Mouse (Mus musculus): ENCODE data around the gene Syk.

The Syk gene

DNA sequence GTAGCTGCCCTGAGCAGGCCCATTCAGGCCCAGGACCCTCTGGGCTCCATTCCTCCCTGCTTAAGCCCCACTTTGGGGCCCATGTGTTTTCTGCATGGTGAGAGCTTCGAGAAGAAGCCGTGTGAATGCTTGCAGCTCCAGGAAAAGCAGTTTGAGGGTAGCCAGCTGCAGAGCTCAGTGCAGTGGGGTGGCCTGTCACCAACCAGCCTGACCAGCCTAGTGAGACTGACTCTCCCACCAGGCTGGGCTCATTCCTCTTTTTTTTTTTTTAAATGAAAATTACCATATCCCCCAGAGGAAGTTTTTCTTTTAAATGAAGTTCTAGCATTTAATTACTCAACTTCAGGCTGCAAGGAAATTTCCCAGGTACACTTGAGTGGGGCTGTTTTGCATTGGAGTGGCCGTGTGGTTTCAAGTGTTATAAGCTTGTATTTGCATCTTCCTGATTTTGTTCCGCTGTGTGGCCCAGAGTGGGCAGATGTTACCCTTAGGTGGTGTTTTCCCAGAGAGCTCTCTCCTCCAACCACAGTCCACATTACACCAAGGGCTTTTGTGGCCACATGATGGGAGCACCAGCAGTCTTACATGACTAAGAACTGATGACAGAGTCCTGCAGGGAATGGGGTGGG is 17.2 kb downstream of the Syk start:
- no peak for DNase-seq (ENCODE audit: low spot score in 2 of 2)

- DNase-seq (ENCODE audit: low spot score in 2 of 2) = no peak
These were observed 19.8 kb downstream of the Syk start for GRCm38 (mm10) chr13:52602752-52603151.

DNA sequence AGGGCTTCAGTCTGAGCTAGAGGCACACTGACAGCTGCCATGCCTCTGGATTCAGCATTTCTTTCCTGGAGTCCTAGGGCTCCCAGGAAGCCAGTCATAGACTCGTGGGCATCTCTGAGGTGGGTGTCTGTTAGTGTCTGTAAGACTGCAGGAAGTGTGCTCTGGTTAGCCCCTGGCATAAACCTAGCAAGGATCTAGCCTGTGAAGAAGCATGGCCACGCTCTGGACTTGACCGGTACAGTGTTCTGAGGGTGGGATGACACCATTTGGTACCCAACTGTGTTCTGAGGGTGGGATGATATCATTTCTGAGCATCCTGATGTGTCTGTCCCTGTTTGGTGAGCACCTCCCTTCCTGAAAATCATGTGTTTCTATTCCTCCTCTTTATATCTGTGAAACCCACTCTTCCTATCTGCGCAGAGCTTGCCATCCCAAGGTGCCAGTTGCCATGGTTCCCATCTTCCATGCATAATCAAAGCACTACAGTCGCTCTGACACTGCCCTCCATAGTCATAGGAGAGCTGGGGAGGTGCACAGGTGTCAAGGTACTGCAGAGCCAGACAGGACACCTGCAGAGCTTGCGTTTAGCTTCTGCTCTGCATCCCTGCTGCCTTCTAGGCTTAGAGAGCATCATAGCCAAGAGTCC is 20.9 kb downstream of the Syk start:
- DNase-seq (ENCODE audit: low spot score in 2 of 2) = no peak

DNA sequence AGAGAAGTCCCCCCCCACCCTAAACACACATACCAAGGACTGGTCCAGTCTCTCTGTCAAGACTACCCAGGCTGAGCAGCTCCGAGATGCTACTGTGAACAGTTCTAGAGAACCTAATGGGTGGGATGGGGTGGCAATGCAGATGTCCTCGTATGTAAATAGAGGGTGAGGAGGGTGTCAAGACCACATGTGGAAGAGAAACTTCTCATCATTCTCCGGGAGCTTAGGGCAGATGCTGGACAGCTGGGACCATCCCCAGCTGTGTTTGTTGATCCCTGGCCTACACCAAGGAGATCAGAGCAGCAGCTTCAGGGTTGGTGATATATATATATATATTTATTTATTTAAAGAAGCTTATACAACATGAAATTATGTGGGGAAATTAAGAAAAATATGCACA is 22.0 kb downstream of the Syk start:
- DNase-seq (ENCODE audit: low spot score in 2 of 2) = no peak

GRCm38 (mm10) chr13:52605911-52606310 is 22.9 kb downstream of the Syk start:
- no peak for DNase-seq (ENCODE audit: low spot score in 2 of 2)

- no peak for DNase-seq (ENCODE audit: low spot score in 2 of 2)
These were observed 23.8 kb downstream of the Syk start for GRCm38 (mm10) chr13:52606656-52607275.

DNA sequence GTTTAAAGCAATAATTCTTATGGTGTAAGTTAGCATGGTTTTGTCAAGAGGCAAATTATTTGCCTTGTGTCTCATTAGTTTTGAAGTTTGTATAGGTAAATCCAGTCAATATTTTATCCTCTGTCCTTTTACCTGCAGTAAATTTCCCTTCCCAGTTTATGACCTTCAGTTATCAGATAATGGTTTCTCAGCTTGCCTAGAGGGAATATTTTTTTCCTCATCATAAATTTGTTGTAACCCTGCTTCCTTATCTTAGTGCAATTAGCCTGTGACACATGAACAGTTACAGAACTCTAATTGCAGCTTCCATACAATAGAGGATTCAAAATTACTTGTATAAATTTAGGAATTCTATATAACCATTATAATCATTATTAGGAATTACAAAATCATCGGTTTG is 25.0 kb downstream of the Syk start:
- DNase-seq (ENCODE audit: low spot score in 2 of 2) = no peak

DNA sequence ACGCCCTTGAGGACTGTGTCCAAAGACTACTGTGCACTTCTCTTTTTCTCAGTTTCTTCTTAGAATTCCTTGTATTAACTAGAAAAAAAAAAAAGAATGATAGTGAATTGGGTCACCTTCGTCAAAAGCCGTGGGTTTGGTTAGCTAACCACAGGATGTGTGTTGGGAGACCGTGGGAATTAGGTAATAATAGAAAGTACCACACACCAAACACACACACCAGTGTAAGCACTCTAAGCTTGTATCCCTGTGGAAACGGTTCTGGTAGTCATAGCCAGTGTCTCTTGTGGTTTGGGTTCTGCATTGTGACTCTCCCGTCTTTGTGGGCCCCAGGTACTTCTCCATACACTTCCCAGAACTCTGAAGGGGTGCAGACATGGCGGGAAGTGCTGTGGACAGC is 27.5 kb downstream of the Syk start:
- DNase-seq (ENCODE audit: low spot score in 2 of 2) = no peak

- no peak for DNase-seq (ENCODE audit: low spot score in 2 of 2)
These were observed 30.3 kb downstream of the Syk start for GRCm38 (mm10) chr13:52613266-52613665.

- DNase-seq (ENCODE audit: low spot score in 2 of 2) = no peak
These were observed 32.1 kb downstream of the Syk start for GRCm38 (mm10) chr13:52615085-52615484.

GRCm38 (mm10) chr13:52617096-52617714 is 34.2 kb downstream of the Syk start:
- no peak for DNase-seq (ENCODE audit: low spot score in 2 of 2)

GRCm38 (mm10) chr13:52618592-52618991 is 35.6 kb downstream of the Syk start:
- DNase-seq (ENCODE audit: low spot score in 2 of 2) = no peak

DNA sequence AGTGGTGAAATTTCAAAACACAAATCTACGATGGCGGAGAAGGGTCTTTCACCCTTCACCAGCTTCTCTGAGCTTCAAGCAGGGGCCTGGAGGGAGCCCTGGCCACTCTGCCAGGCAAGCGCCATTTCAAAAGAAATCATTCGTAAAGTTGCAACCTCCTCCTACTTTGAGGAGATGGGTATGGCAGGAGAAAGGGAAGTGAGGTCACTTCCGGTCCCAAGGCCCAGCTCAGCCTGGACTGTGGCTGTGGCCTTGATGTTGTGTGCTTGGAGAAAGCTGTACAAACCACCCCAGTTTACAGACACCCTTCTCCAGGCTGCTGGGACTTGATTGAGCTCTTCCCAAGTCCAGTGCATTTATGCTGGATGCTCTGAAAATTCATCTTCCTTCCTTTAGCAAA is 36.5 kb downstream of the Syk start:
- DNase-seq (ENCODE audit: low spot score in 2 of 2) = no peak

- DNase-seq (ENCODE audit: low spot score in 2 of 2) = peak; percentile 70 to 87
These were observed 41.1 kb downstream of the Syk start for GRCm38 (mm10) chr13:52624038-52624437.

- peak; percentile 34 to 64 for DNase-seq (ENCODE audit: low spot score in 2 of 2)
These were observed 45.6 kb downstream of the Syk start for GRCm38 (mm10) chr13:52628602-52629001.

DNA sequence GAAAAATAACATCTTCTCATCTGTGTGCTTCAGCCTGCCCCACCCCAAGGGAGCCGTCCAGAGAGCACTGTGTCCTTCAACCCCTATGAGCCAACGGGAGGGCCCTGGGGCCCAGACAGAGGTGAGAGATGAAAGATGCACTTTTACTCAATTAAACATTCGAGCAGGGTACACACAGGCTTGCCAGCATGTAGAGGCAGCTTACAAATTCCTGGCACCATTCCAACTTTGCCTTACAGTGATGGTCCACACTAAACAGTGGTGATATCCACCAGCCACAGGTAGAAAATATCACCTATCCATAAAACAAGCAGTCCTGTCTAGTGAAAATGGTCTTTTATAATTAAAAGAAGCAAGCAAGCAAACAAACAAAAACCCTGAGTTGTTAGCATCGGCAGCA is 48.7 kb downstream of the Syk start:
- no peak for DNase-seq (ENCODE audit: low spot score in 2 of 2)

DNA sequence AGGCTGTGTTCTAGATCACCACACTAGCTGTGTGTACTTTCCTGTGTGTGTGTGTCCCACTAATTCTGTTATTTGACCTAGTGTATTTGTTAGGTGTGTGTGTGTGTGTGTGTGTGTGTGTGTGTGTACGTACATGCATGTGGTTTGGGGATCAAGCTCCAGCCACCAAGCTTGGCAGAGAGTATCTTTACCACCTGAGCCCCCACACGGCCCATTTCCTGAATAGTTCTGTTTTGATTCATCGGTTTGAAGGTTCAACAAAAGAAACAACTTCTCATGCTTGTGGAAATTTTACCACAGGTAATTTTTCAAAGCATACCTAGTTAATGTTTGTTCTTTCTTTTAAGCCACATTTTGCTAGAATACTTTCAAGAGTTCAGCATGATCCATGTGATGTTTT is 52.5 kb downstream of the Syk start:
- no peak for DNase-seq (ENCODE audit: low spot score in 2 of 2)

DNA sequence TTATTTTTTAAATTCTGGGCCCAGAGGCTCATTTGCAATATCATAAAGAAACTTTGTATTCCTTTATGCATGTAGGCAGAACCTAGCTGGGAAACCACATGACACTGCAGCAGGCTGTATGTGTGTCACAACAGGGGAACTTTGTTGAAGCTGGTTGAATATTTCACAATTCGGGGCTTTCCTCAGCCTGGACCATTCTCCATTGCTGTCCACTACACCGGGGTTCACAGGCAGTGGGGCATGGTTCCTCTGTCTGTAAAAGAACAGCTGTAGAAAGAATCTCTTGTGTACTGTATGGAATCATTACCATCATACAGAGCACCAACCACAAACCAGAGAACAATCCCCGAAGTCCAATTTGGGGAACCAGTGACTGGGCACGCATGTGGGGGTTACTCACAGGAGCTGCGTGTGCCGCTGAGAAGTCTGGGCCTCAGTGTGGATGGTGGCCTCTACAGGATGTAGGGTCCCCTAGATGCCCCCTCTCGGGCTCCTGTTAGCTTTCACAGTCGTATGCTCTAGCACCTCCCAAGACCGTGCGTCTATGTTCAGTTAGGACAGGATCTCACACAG is 53.3 kb downstream of the Syk start:
- no peak for DNase-seq (ENCODE audit: low spot score in 2 of 2)

- DNase-seq (ENCODE audit: low spot score in 2 of 2) = no peak
These were observed 63.6 kb downstream of the Syk start for GRCm38 (mm10) chr13:52646566-52646965.

DNA sequence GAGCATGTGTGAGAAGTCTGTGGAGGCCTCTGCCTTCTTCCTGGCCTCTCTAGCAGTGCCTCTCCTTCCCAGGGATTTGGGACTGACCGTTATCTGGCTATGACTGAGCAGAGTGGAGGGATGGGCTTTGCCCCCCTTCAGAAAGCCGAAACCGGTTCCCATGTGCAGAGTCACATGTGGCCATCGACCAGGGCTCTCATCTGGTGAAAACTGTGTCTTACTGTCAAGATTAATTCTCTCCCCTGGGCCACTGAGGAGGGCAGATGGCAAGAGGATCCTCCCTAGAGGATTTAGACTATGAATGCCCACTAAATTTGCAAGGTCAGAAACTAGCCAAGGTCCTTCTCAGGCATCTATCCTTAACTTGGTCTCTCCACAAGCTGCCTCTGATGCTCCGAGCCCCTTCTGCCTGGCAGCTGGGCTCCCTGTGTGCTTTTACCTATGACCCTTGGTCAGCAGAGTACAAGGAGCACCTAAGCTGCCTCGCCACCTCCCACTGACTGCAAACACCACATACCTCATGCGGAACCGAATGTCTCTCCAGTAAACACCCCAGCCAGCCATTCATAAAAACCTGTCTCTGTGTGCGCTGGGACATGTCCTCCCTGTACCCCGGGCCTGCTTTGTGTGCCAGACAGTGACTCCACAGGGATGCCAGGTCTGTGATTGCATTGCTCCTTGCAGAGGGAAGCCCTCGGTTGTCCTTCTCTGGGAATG is 65.2 kb downstream of the Syk start:
- no peak for DNase-seq (ENCODE audit: low spot score in 2 of 2)

DNA sequence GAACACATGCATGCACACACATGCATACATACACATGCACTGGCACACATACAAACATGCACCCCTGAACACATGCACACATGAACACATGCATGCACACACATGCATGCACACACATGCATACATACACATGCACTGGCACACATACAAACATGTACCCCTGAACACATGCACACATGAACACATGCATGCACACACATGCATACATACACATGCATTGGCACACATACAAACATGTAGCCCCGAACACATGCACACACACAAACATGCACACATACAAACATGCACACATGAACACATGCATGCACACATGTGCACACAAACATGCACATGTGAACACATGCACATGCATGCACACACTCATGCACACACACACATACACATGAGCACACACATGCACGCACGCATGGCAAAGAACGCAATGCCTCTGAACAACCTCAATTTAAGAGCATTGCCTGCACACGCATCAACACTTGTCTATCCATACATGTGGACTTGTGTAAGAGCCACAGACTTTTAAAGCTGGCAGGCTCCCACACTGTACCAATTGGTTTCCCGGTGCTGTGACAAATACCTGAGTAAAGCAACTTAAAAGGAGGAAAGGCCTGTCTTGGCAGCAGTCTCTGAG is 66.9 kb downstream of the Syk start:
- DNase-seq (ENCODE audit: low spot score in 2 of 2) = no peak

All from thymus, postnatal 10 days (tissue).